Mouse (Mus musculus) hindbrain, embryonic 12.5 days (tissue): ENCODE data around the gene Cyp2c69. TPM values are rescaled to one million over a fixed set of nuclear protein-coding genes. Genes with fewer than 3 reads are reported as not detected.
"Not testable (repeated sequence)": the region's sequence is repeated elsewhere in the genome, so short reads cannot be mapped to it uniquely, and the experiment has no call there.

Experiments
- ATAC-seq: fragments of 200-750 bp; cut with Nextera tagmentation; 2 replicates; pipeline ENCODE4 v1.8.0; 2017; ENCODE audit warnings: moderate TSS enrichment; ENCODE audit not compliant: low FRiP score
- H3K27ac ChIP-seq: fragments of 300-500 bp; sonication (generic); 2 replicates; pipeline ENCODE4 v1.5.1; 2016; ENCODE audit warnings: mild to moderate bottlenecking
- H3K27me3 ChIP-seq: fragments of 300-500 bp; sonication (generic); 2 replicates; pipeline ENCODE4 v1.6.1; 2016; ENCODE audit warnings: mild to moderate bottlenecking
- H3K36me3 ChIP-seq: fragments of 300-500 bp; sonication (generic); 2 replicates; pipeline ENCODE4 v1.6.1; 2016; ENCODE audit warnings: mild to moderate bottlenecking
- H3K4me1 ChIP-seq: fragments of 300-500 bp; sonication (generic); 2 replicates; pipeline ENCODE4 v1.6.1; 2016
- H3K4me2 ChIP-seq: fragments of 300-500 bp; sonication (generic); replicated peaks from 2 replicates; pipeline ENCODE4 v1.6.1; 2016; ENCODE audit warnings: mild to moderate bottlenecking
- H3K4me3 ChIP-seq: fragments of 300-500 bp; sonication (generic); 2 replicates; pipeline ENCODE4 v1.5.1; 2016; ENCODE audit warnings: mild to moderate bottlenecking
- H3K9ac ChIP-seq: fragments of 300-500 bp; sonication (generic); 2 replicates; pipeline ENCODE4 v1.6.1; 2016; ENCODE audit warnings: mild to moderate bottlenecking, moderate library complexity
- H3K9me3 ChIP-seq: fragments of 300-500 bp; sonication (generic); replicated peaks from 2 replicates; pipeline ENCODE4 v1.6.1; 2016; ENCODE audit warnings: mild to moderate bottlenecking
- WGBS: fragments of 180-500 bp; shearing (Covaris S2); methylation state at CpG from one replicate; pipeline ENCODE4 v1.1.7; 2016; 5-methylcytosine and 5-hydroxymethylcytosine counted together
- polyA plus RNA-seq: library from polyadenylated mRNA; unstranded; fragments of >200 nt; fragmentation: Nextera tagmentation; extraction: Ambion mirVana; gene quantifications from 2 replicates; pipeline ENCODE4 v1.2.1, GENCODE M21; 2016

Cyp2c69 gene
- not detected in 2 replicates for polyA plus RNA-seq

- H3K36me3 ChIP-seq, H3K27ac ChIP-seq, H3K4me3 ChIP-seq, H3K9me3 ChIP-seq, H3K27me3 ChIP-seq, H3K9ac ChIP-seq, H3K4me2 ChIP-seq, H3K4me1 ChIP-seq, ATAC-seq: not testable (repeated sequence)
- WGBS, result 93% methylated on average over 3 of the region's 3 CpGs
These were observed at the start of gene Cyp2c69 for GRCm38 (mm10) chr19:39886699-39887098. Cyp2c69 (minus strand) TSS chr19:39886799.

- Histone ChIP-seq H3K36me3 (no peaks in the 10 kb centered on the region), H3K9ac (no peak overlapping the region), H3K27ac (no peak overlapping the region), H3K4me2 (no peak overlapping the region), H3K4me1 (no peaks in the 10 kb centered on the region), H3K9me3 (no peaks in the 10 kb centered on the region), H3K4me3 (no peak overlapping the region), H3K27me3 (no peaks in the 10 kb centered on the region)
- WGBS, result 89% methylated on average over 2 of the region's 2 CpGs
- ATAC-seq, result no peak
These were observed 48.8 kb upstream of the Cyp2c69 start for GRCm38 (mm10) chr19:39935396-39935795.

GRCm38 (mm10) chr19:39930032-39930431 lies 43.4 kb upstream of the Cyp2c69 start:
- 71% methylated on average over 1 of the region's 1 CpGs for WGBS
- ATAC-seq, result no peak
- no peaks in the 10 kb centered on the region for H3K27me3 ChIP-seq

GRCm38 (mm10) chr19:39901656-39902055 lies 15.1 kb upstream of the Cyp2c69 start:
- WGBS, result 83% methylated on average over 2 of the region's 2 CpGs

More at GRCm38 (mm10) chr19:39930032-39930431, 43.4 kb upstream of the Cyp2c69 start:
- no peak overlapping the region for H3K4me3 ChIP-seq
- H3K9ac ChIP-seq, result no peak overlapping the region
- no peak overlapping the region for H3K4me2 ChIP-seq
- H3K9me3 ChIP-seq, result no peaks in the 10 kb centered on the region
- no peaks in the 10 kb centered on the region for H3K4me1 ChIP-seq
- H3K27ac ChIP-seq, result no peak overlapping the region
- no peaks in the 10 kb centered on the region for H3K36me3 ChIP-seq

GRCm38 (mm10) chr19:39890079-39890478 lies 3.5 kb upstream of the Cyp2c69 start:
- not testable (repeated sequence) for H3K27ac ChIP-seq, H3K4me1 ChIP-seq, H3K9me3 ChIP-seq, ATAC-seq, H3K4me2 ChIP-seq, H3K9ac ChIP-seq, H3K27me3 ChIP-seq, H3K36me3 ChIP-seq, H3K4me3 ChIP-seq
- WGBS, result 78% methylated on average over 3 of the region's 3 CpGs

More at GRCm38 (mm10) chr19:39901656-39902055, 15.1 kb upstream of the Cyp2c69 start:
- Histone ChIP-seq H3K9me3 (no peaks in the 10 kb centered on the region; the same call in 1 of the 2 replicates), H3K4me1 (no peaks in the 10 kb centered on the region), H3K36me3 (no peaks in the 10 kb centered on the region), H3K4me2 (no peak overlapping the region), H3K27ac (no peak overlapping the region), H3K4me3 (no peak overlapping the region), H3K9ac (no peak overlapping the region), H3K27me3 (no peaks in the 10 kb centered on the region)
- ATAC-seq, result no peak

- H3K27me3 ChIP-seq, result no peaks in the 10 kb centered on the region
- H3K9me3 ChIP-seq, result no peaks in the 10 kb centered on the region
- WGBS, result 93% methylated on average over 1 of the region's 1 CpGs
- no peak for ATAC-seq
- no peak overlapping the region for H3K9ac ChIP-seq
- H3K4me3 ChIP-seq, result no peak overlapping the region
- H3K4me2 ChIP-seq, result no peak overlapping the region
- H3K36me3 ChIP-seq, result no peaks in the 10 kb centered on the region
- H3K4me1 ChIP-seq, result no peaks in the 10 kb centered on the region
- H3K27ac ChIP-seq, result no peak overlapping the region
These were observed 20.5 kb downstream of the Cyp2c69 start for GRCm38 (mm10) chr19:39866133-39866532.

GRCm38 (mm10) chr19:39820931-39821330 lies 65.7 kb downstream of the Cyp2c69 start:
- not testable (repeated sequence) for H3K27me3 ChIP-seq, H3K4me2 ChIP-seq, H3K36me3 ChIP-seq, H3K9ac ChIP-seq, H3K4me3 ChIP-seq, ATAC-seq, H3K9me3 ChIP-seq, H3K4me1 ChIP-seq, H3K27ac ChIP-seq
- WGBS, result 83% methylated on average over 2 of the region's 2 CpGs

GRCm38 (mm10) chr19:39816400-39816799 lies 70.2 kb downstream of the Cyp2c69 start:
- H3K4me2 ChIP-seq, H3K27ac ChIP-seq, H3K4me1 ChIP-seq, H3K9me3 ChIP-seq, H3K9ac ChIP-seq, H3K4me3 ChIP-seq, ATAC-seq, H3K36me3 ChIP-seq, H3K27me3 ChIP-seq: not testable (repeated sequence)
- WGBS, result 81% methylated on average over 1 of the region's 1 CpGs

GRCm38 (mm10) chr19:39815991-39816390 lies 70.6 kb downstream of the Cyp2c69 start:
- H3K4me1 ChIP-seq, H3K9ac ChIP-seq, ATAC-seq, H3K4me2 ChIP-seq, H3K27me3 ChIP-seq, H3K4me3 ChIP-seq, H3K36me3 ChIP-seq, H3K9me3 ChIP-seq, H3K27ac ChIP-seq: not testable (repeated sequence)
- 65% methylated on average over 4 of the region's 4 CpGs for whole genome bisulfite sequencing

GRCm38 (mm10) chr19:39812714-39813113 lies 73.9 kb downstream of the Cyp2c69 start, which contains the start of gene Cyp2c40:
Cyp2c40 (minus strand) TSS chr19:39812814.
- not testable (repeated sequence) for H3K9me3 ChIP-seq, H3K4me1 ChIP-seq, H3K27me3 ChIP-seq, H3K27ac ChIP-seq, H3K4me3 ChIP-seq, H3K36me3 ChIP-seq, ATAC-seq, H3K9ac ChIP-seq, H3K4me2 ChIP-seq
- 90% methylated on average over 3 of the region's 3 CpGs for WGBS

Other genes with a start within 250 kb of the Cyp2c69 start
- not detected in 2 replicates for gene Cyp2c67, start 237.7 kb downstream of the Cyp2c69 start, polyA plus RNA-seq
- gene Cyp2c68, start 145.7 kb downstream of the Cyp2c69 start, polyA plus RNA-seq, result not detected in 2 replicates
- not detected in 2 replicates for gene Cyp2c40, start 74.0 kb downstream of the Cyp2c69 start, polyA plus RNA-seq
- not detected in 2 replicates for gene Cyp2c37, start 105.6 kb upstream of the Cyp2c69 start, polyA plus RNA-seq
- gene Cyp2c54, start 187.0 kb upstream of the Cyp2c69 start, polyA plus RNA-seq, result not detected in 2 replicates
- not detected in 2 replicates for gene Cyp2c50, start 202.9 kb upstream of the Cyp2c69 start, polyA plus RNA-seq